Mouse (Mus musculus) liver, embryonic 11.5 days (tissue): ENCODE results near the gene Fkbp3. TPM values are rescaled to one million over a fixed set of nuclear protein-coding genes. Genes with fewer than 3 reads are reported as not detected.

Experiments
- polyA plus RNA-seq: library from polyadenylated mRNA; unstranded; fragments of >200 nt; fragmentation: Nextera tagmentation; extraction: Ambion mirVana; gene quantifications from 2 replicates; pipeline ENCODE4 v1.2.1, GENCODE M21; 2014

Fkbp3 gene
- polyA plus RNA-seq, 1 experiment from 2014 or later, result 388 TPM

Other genes with a start within 250 kb of the Fkbp3 start
- 0.81 and 0.97 TPM in 2 replicates for gene Gm527, start 156.1 kb downstream of the Fkbp3 start, polyA plus RNA-seq
- 7.7 and 8.2 TPM in 2 replicates for gene Klhl28, start 108.5 kb downstream of the Fkbp3 start, polyA plus RNA-seq
- gene Togaram1, start 108.2 kb downstream of the Fkbp3 start, polyA plus RNA-seq, result 23.9 and 24.7 TPM in 2 replicates
- 46.1 and 46.8 TPM in 2 replicates for gene Prpf39, start 37.7 kb downstream of the Fkbp3 start, polyA plus RNA-seq
- gene Fancm, start 1.6 kb upstream of the Fkbp3 start, polyA plus RNA-seq, result 9.6 and 10.9 TPM in 2 replicates
- 50.5 and 57.7 TPM in 2 replicates for gene Mis18bp1, start 98.6 kb upstream of the Fkbp3 start, polyA plus RNA-seq
- not detected in 2 replicates for gene Wdr20rt, start 151.5 kb upstream of the Fkbp3 start, polyA plus RNA-seq